Mouse (Mus musculus): ENCODE data around the gene Crtc3.

The Crtc3 gene

GRCm38 (mm10) chr7:80638460-80638859 is 50.2 kb downstream of the Crtc3 start:
- no peak for DNase-seq (ENCODE audit: low read depth)

GRCm38 (mm10) chr7:80636953-80637800 is 51.5 kb downstream of the Crtc3 start:
- no peak for DNase-seq (ENCODE audit: low read depth)

GRCm38 (mm10) chr7:80636288-80636952 is 52.3 kb downstream of the Crtc3 start:
- no peak for DNase-seq (ENCODE audit: low read depth)

GRCm38 (mm10) chr7:80635866-80636265 is 52.8 kb downstream of the Crtc3 start:
- no peak for DNase-seq (ENCODE audit: low read depth)

- DNase-seq (ENCODE audit: low read depth): no peak
These were observed 53.9 kb downstream of the Crtc3 start for GRCm38 (mm10) chr7:80634741-80635140.

GRCm38 (mm10) chr7:80633635-80634034 is 55.0 kb downstream of the Crtc3 start:
- DNase-seq (ENCODE audit: low read depth): no peak

GRCm38 (mm10) chr7:80631993-80632392 is 56.7 kb downstream of the Crtc3 start:
- no peak for DNase-seq (ENCODE audit: low read depth)

- DNase-seq (ENCODE audit: low read depth): no peak
These were observed 57.3 kb downstream of the Crtc3 start for GRCm38 (mm10) chr7:80631405-80631804.

GRCm38 (mm10) chr7:80629369-80629768 is 59.3 kb downstream of the Crtc3 start:
- DNase-seq (ENCODE audit: low read depth): no peak

GRCm38 (mm10) chr7:80628708-80629183 is 59.9 kb downstream of the Crtc3 start:
- DNase-seq (ENCODE audit: low read depth): peak; percentile 80

GRCm38 (mm10) chr7:80626943-80627342 is 61.7 kb downstream of the Crtc3 start:
- no peak for DNase-seq (ENCODE audit: low read depth)

- no peak for DNase-seq (ENCODE audit: low read depth)
These were observed 62.8 kb downstream of the Crtc3 start for GRCm38 (mm10) chr7:80625841-80626240.

- no peak for DNase-seq (ENCODE audit: low read depth)
These were observed 65.4 kb downstream of the Crtc3 start for GRCm38 (mm10) chr7:80623276-80623675.

GRCm38 (mm10) chr7:80616096-80616495 is 72.6 kb downstream of the Crtc3 start:
- DNase-seq (ENCODE audit: low read depth): no peak

- DNase-seq (ENCODE audit: low read depth): no peak
These were observed 74.6 kb downstream of the Crtc3 start for GRCm38 (mm10) chr7:80614042-80614441.

- DNase-seq (ENCODE audit: low read depth): no peak
These were observed 76.4 kb downstream of the Crtc3 start for GRCm38 (mm10) chr7:80612191-80612787.

- no peak for DNase-seq (ENCODE audit: low read depth)
These were observed 77.0 kb downstream of the Crtc3 start for GRCm38 (mm10) chr7:80611646-80612045.

- no peak for DNase-seq (ENCODE audit: low read depth)
These were observed 81.2 kb downstream of the Crtc3 start for GRCm38 (mm10) chr7:80607503-80607902.

- DNase-seq (ENCODE audit: low read depth): no peak
These were observed 82.2 kb downstream of the Crtc3 start for GRCm38 (mm10) chr7:80606435-80606834.

- no peak for DNase-seq (ENCODE audit: low read depth)
These were observed 83.1 kb downstream of the Crtc3 start for GRCm38 (mm10) chr7:80605557-80605930.

GRCm38 (mm10) chr7:80604908-80605556 is 83.6 kb downstream of the Crtc3 start:
- no peak for DNase-seq (ENCODE audit: low read depth)

- DNase-seq (ENCODE audit: low read depth): no peak
These were observed 86.1 kb downstream of the Crtc3 start for GRCm38 (mm10) chr7:80602574-80602973.
